Comparison of ENCODE assay signal across 10 mouse cellular contexts in the genomic region with DNA sequence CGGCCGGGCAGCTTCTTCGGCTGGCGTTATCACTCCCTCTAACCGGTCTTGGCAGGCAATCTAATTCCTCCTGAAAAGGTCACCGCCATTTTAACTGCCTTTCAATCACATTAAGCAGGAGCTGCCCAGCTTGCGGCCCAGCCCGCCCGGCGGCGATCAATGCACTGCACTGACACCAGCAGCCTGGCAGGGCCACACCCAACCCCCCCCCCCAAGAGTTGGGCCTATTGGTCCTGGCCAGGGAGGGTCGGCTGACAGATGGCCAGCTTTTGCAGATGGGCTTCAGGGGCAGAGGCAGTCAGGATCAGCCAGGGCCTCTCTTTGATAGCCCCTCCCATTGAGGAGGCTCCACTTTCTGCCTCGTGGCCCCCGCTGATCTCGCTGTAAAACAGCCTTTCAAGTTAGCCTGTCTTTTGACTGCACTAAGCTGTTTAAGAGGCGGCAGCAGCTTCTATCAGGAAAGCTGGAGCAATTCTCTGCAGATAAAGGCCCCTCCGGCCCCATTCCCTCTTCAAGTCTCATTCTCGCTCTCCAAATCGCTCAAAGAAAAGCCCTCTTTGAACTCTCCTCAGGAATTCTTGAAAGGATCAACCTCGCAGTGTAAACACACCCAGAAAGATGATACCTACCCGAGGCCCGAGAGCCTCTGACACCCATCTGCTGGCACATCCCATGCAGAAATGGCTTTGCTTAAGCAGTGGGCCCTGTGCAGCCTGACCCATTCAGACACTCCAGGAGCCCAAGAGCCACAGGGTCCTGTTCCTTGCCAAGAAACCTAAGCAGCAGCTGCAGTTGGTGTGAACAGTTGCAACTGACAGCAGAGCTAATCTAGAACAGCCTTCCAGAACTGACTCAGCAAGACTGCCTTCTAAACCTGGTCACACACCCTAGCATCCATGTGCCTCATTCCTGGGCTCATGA. TPM values are rescaled to one million over a fixed set of nuclear protein-coding genes. Genes with fewer than 3 reads are reported as not detected.
A peak's percentile ranks its signal among the peaks of the same experiment; 100 is the strongest.
DNase-seq lines count a peak whose midpoint lies in the region; ATAC-seq lines count a peak whose summit lies in the region.
"Had no signal": no experiment of that assay in that cellular context is flagged by ENCODE, and none has a peak within 500 bp of the region (broad histone marks: within the 10 kb centered on the region; RNA-seq: fewer than 3 reads in every experiment).

No protein-coding gene starts in this region.

- peaks cover 50% of the 10 kb centered on the region for H3K4me1 ChIP-seq in kidney, embryonic 15.5 days
- peaks cover 28% of the 10 kb centered on the region for H3K4me1 ChIP-seq in embryonic facial prominence, embryonic 13.5 days
- H3K4me1 ChIP-seq in limb, embryonic 10.5 days = peaks cover 95% of the 10 kb centered on the region

- peaks cover 20% of the 10 kb centered on the region; the same call in 1 of the 2 replicates for H3K27me3 ChIP-seq in kidney, embryonic 15.5 days
- no peaks in the 10 kb centered on the region for H3K27me3 ChIP-seq in embryonic facial prominence, embryonic 13.5 days
- H3K27me3 ChIP-seq in limb, embryonic 10.5 days (ENCODE audit: low read depth, poor library complexity, severe bottlenecking) = peaks cover 11% of the 10 kb centered on the region; the same call in 1 of the 2 replicates
- H3K27me3 ChIP-seq: liver, embryonic 15.5 days had no signal

- ATAC-seq in kidney, embryonic 15.5 days (replicated peaks; ENCODE audit: low FRiP score) = peak; percentile 70; the same call in 1 of the 2 replicates
- ATAC-seq in embryonic facial prominence, embryonic 13.5 days (ENCODE audit: insufficient number of reproducible peaks, insufficient read depth, low FRiP score, low TSS enrichment, low read depth) = no peak
- no peak for ATAC-seq in megakaryocyte, adult 5-6 weeks (ENCODE audit: poor library complexity, severe bottlenecking)

- no peak overlapping the region for H3K4me3 ChIP-seq in kidney, embryonic 15.5 days (replicated peaks)
- no peak overlapping the region for H3K4me3 ChIP-seq in embryonic facial prominence, embryonic 13.5 days
- no peak overlapping the region for H3K4me3 ChIP-seq in limb, embryonic 10.5 days
- H3K4me3 ChIP-seq: erythroblast, embryonic 14.5 days; liver, embryonic 15.5 days had no signal

- H3K36me3 ChIP-seq in kidney, embryonic 15.5 days = peaks cover 88% of the 10 kb centered on the region
- peaks cover 85% of the 10 kb centered on the region for H3K36me3 ChIP-seq in embryonic facial prominence, embryonic 13.5 days
- peaks cover 94% of the 10 kb centered on the region for H3K36me3 ChIP-seq in limb, embryonic 10.5 days

- peak overlapping the region; percentile 12; the same call in 1 of the 2 replicates for H3K4me2 ChIP-seq in kidney, embryonic 15.5 days
- H3K4me2 ChIP-seq in embryonic facial prominence, embryonic 13.5 days = 0 out of 2 replicates have a peak overlapping the region, but pooled peaks have one; percentile 5
- H3K4me2 ChIP-seq: liver, embryonic 15.5 days had no signal

- H3K27ac ChIP-seq in kidney, embryonic 15.5 days = peak overlapping the region; percentile 37; the same call in 1 of the 2 replicates
- H3K27ac ChIP-seq in embryonic facial prominence, embryonic 13.5 days = peak overlapping the region; percentile 44; the same call in 1 of the 2 replicates
- H3K27ac ChIP-seq in limb, embryonic 10.5 days = peak overlapping the region; percentile 47; the same call in 1 of the 2 replicates
- H3K27ac ChIP-seq: liver, embryonic 15.5 days had no signal

- 35% methylated on average over 22 of the region's 22 CpGs for WGBS in kidney, embryonic 15.5 days
- WGBS in embryonic facial prominence, embryonic 13.5 days = 49% methylated on average over 22 of the region's 22 CpGs
- WGBS in limb, embryonic 10.5 days = 14% methylated on average over 22 of the region's 22 CpGs

- DNase-seq in kidney, adult 18-20 months = no peak
- no peak for DNase-seq in limb, embryonic 10.5 days (ENCODE audit: low spot score)
- peak; percentile 88 for DNase-seq in skeletal muscle tissue, adult 2 months (ENCODE audit: low read depth, low spot score)
- DNase-seq in spleen, adult 18-20 months = no peak
- no peak for DNase-seq in testis, postnatal 10 days (ENCODE audit: low spot score)

- H3K9ac ChIP-seq in kidney, embryonic 15.5 days = no peak overlapping the region
- H3K9ac ChIP-seq in embryonic facial prominence, embryonic 13.5 days = 0 out of 2 replicates have a peak overlapping the region, but pooled peaks have one; percentile 32
- H3K9ac ChIP-seq: liver, embryonic 15.5 days had no signal

- no peaks in the 10 kb centered on the region for H3K9me3 ChIP-seq in kidney, embryonic 15.5 days (replicated peaks)
- no peaks in the 10 kb centered on the region for H3K9me3 ChIP-seq in embryonic facial prominence, embryonic 13.5 days
- no peaks in the 10 kb centered on the region for H3K9me3 ChIP-seq in limb, embryonic 10.5 days (replicated peaks)
- H3K9me3 ChIP-seq: liver, embryonic 15.5 days had no signal

RNA-seq across cellular contexts. Expression of gene Armh1, which starts 31.6 kb away (rescaled TPM):
- polyA plus RNA-seq in kidney, embryonic 15.5 days (2015; fragmentation: Nextera tagmentation; extraction: Ambion mirVana) = 0.12 and 0.38 TPM in 2 replicates
- polyA plus RNA-seq in embryonic facial prominence, embryonic 13.5 days (2015; fragmentation: Nextera tagmentation; extraction: Ambion mirVana) = 1.4 and 1.6 TPM in 2 replicates
- polyA plus RNA-seq in limb, embryonic 10.5 days (2016; fragmentation: Nextera tagmentation; extraction: Ambion mirVana) = 0.09 and 0.25 TPM in 2 replicates
- 0.36 TPM in 1 of 2 replicates, not detected in the other for total RNA-seq in megakaryocyte, adult 5-6 weeks (2015)
- not detected in 2 replicates for total RNA-seq in megakaryocyte, adult 5-6 weeks (2017)
- polyA plus RNA-seq: erythroblast, embryonic 14.5 days had no signal

RNA-seq across cellular contexts. Expression of gene Tmem53, which starts 31.8 kb away (rescaled TPM):
- polyA plus RNA-seq in kidney, embryonic 15.5 days (2015; fragmentation: Nextera tagmentation; extraction: Ambion mirVana) = 14.9 and 16.5 TPM in 2 replicates
- polyA plus RNA-seq in embryonic facial prominence, embryonic 13.5 days (2015; fragmentation: Nextera tagmentation; extraction: Ambion mirVana) = 14.9 and 17.5 TPM in 2 replicates
- 6.2 and 9.2 TPM in 2 replicates for polyA plus RNA-seq in limb, embryonic 10.5 days (2016; fragmentation: Nextera tagmentation; extraction: Ambion mirVana)
- 0.36 and 1.5 TPM in 2 replicates for total RNA-seq in megakaryocyte, adult 5-6 weeks (2015)
- total RNA-seq in megakaryocyte, adult 5-6 weeks (2017) = 0.33 and 1.1 TPM in 2 replicates
